Mouse (Mus musculus): ENCODE data around the gene Psmb6. TPM values are rescaled to one million over a fixed set of nuclear protein-coding genes. Genes with fewer than 3 reads are reported as not detected.
"Not testable (repeated sequence)": the region's sequence is repeated elsewhere in the genome, so short reads cannot be mapped to it uniquely, and the experiment has no call there.

Gene Psmb6
- polyA plus RNA-seq, 1 experiment from 2014 or later = 763 TPM

DNA sequence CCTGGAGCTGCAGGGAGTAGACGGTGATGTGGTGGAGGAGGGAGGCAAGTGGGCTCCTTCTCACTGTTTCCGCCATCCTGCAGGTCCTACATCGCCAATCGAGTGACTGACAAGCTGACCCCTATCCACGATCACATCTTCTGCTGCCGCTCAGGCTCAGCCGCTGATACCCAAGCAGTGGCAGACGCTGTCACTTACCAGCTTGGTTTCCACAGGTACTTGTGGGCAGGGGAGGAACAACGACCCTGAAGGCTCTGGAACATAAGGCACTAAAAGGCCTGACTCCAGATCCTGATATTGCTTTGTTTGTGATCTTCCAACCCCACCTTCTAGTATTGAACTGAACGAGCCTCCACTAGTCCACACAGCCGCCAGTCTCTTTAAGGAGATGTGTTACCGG lies 1.0 kb downstream of the Psmb6 start:
- peak overlapping the region; percentile 93 for H3K4me2 ChIP-seq
- H3K9me3 ChIP-seq = no peaks in the 10 kb centered on the region
- H3K36me3 ChIP-seq = peaks cover 22% of the 10 kb centered on the region
- peak overlapping the region; percentile 62 for H3K9ac ChIP-seq
- H3K27ac ChIP-seq (replicated peaks) = no peak overlapping the region
- peak overlapping the region; percentile 75 for H3K4me3 ChIP-seq
- 91% methylated on average over 12 of the region's 12 CpGs for WGBS
- no peak for ATAC-seq (ENCODE audit: low FRiP score, low read depth)
- no peaks in the 10 kb centered on the region for H3K27me3 ChIP-seq
- H3K4me1 ChIP-seq (replicated peaks) = peaks cover 18% of the 10 kb centered on the region

DNA sequence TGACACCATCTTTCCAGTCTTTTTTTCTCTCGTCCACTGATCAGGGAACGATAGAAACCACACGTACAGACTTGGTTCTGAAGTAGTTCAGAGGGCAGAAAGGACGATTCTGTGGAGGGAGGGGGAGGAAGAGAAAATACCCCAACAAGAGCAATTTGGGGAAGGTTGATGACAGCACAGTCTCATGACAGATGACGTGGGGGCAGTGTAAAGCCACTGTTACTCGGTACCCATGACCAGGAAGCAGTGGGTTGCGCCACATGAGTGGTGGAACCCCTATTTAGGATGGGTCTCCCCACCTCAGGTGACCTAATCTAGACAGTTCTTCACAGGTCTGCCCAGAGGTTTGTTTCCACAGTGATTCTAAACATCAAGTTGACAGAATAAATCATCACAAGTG lies 3.4 kb downstream of the Psmb6 start:
- Histone ChIP-seq H3K4me1 (replicated peaks) (peaks cover 18% of the 10 kb centered on the region), H3K4me3 (no peak overlapping the region), H3K27me3 (no peaks in the 10 kb centered on the region), H3K36me3 (peaks cover 22% of the 10 kb centered on the region), H3K27ac (replicated peaks) (no peak overlapping the region), H3K9me3 (no peaks in the 10 kb centered on the region), H3K9ac (no peak overlapping the region), H3K4me2 (no peak overlapping the region)
- ATAC-seq (ENCODE audit: low FRiP score, low read depth) = no peak
- WGBS = 92% methylated on average over 7 of the region's 7 CpGs

GRCm38 (mm10) chr11:70531065-70531464 lies 5.9 kb downstream of the Psmb6 start:
- 81% methylated on average over 2 of the region's 2 CpGs for WGBS
- not testable (repeated sequence) for H3K27me3 ChIP-seq

DNA sequence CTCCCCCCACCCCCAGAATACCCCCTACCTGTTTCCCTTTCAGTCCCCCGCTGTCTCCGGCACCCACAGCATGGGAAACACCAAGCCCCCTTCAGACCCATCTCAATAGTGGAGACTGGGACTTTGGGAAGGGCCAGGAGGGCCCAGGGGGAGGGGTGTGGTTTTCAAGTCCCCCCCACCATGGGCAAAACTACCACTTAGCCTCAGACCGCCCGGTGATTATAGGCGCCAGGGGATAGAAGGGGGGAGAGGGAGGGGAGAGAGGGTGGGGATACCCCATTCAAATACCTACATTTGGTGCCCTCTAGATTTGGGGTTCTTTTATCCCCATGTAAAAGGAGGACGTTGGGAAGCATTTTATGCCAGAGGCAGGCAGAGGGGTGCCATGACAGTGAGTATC lies 7.7 kb downstream of the Psmb6 start, which contains the start of gene Gm40193:
TSS of gene Gm40193 (minus strand) at position 101 of the 400 bp plus-strand sequence.
- H3K4me1 ChIP-seq (replicated peaks) = no peaks in the 10 kb centered on the region
- 91% methylated on average over 6 of the region's 6 CpGs for WGBS
- H3K27me3 ChIP-seq = no peaks in the 10 kb centered on the region
- no peak within 1 kb of the TSS for H3K4me2 ChIP-seq
- H3K9me3 ChIP-seq = no peaks in the 10 kb centered on the region
- no peak within 1 kb of the TSS for H3K27ac ChIP-seq (replicated peaks)
- no peak for ATAC-seq (ENCODE audit: low FRiP score, low read depth)
- peaks cover 9% of the 10 kb centered on the region for H3K36me3 ChIP-seq
- H3K9ac ChIP-seq = no peak within 1 kb of the TSS
- H3K4me3 ChIP-seq = no peak within 1 kb of the TSS

More at GRCm38 (mm10) chr11:70531065-70531464, 5.9 kb downstream of the Psmb6 start:
- not testable (repeated sequence) for H3K4me2 ChIP-seq; H3K27ac ChIP-seq (replicated peaks); H3K9me3 ChIP-seq; ATAC-seq (ENCODE audit: low FRiP score, low read depth); H3K4me3 ChIP-seq; H3K9ac ChIP-seq; H3K4me1 ChIP-seq (replicated peaks)
- H3K36me3 ChIP-seq = peaks cover 22% of the 10 kb centered on the region

DNA sequence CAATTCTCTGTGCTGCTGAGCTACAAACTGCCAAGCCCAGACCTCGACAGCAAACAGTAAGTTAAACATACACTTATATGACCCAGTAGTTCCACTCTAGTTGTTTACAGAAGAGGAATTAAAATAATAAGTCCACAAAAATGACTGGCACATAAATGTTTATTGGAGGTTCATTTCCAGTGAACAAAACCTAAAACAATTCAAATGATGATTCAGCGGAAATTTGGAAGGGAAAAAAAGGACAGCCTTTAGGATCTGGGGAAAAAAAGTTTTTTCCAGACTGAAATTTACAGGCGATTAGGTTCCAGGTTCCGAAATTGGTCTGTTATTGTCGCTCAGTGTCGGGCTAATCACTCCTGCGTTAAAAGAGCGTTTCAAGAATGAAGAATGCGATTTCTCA lies 14.3 kb downstream of the Psmb6 start:
- WGBS = 18% methylated on average over 9 of the region's 9 CpGs

DNA sequence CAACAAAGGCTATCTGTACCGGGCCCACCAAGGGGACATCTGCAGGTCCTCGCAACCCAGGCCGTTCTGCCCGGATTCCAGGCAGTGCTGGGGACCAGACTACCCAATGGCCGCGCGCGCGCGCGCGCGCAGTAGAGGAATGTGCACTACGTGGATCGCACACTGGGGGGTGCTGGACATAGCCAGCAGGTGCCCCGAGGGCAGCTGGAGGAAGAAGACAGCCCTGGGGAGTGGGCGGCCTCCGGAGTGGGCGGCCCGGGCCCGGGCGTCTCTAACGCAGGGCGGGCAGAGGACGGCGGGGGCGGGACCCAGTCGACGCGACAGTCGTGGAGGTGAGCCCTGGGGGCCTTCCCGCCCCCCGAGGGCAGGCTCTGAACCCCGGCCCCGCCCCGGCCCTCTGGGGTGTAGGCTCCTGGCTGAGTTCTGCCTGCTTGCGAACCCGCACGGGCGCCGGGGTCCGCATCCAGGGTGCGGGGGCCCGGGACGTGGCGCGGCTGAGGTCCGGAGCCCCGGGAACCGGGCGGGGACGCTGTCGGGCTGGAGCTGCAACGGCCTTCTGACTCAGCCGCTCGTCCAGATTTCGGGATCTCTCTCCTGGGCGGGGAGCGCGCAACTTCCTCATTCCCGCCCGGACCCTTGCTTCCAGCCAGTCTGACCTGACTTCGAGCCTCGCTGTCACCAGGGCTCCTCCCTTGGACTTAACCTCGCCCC lies 14.9 kb downstream of the Psmb6 start, which contains the start of gene Pld2:
TSS of gene Pld2 (plus strand) at position 188 of the 711 bp plus-strand sequence.
- Histone ChIP-seq H3K4me1 (replicated peaks) (peaks cover 12% of the 10 kb centered on the region), H3K27me3 (no peaks in the 10 kb centered on the region), H3K4me2 (peak within 1 kb of the TSS; percentile 82), H3K9me3 (no peaks in the 10 kb centered on the region), H3K36me3 (no peaks in the 10 kb centered on the region), H3K9ac (peak within 1 kb of the TSS; percentile 60), H3K4me3 (peak within 1 kb of the TSS; percentile 69), H3K27ac (replicated peaks) (peak within 1 kb of the TSS; percentile 66)
- under 1% methylated on average over 60 of the region's 65 CpGs for WGBS
- ATAC-seq (ENCODE audit: low FRiP score, low read depth) = peak; percentile 93

More for the DNA sequence above, 14.3 kb downstream of the Psmb6 start:
- Histone ChIP-seq H3K27me3 (no peaks in the 10 kb centered on the region), H3K4me1 (replicated peaks) (peaks cover 12% of the 10 kb centered on the region), H3K4me3 (peak overlapping the region; percentile 69), H3K36me3 (no peaks in the 10 kb centered on the region), H3K9me3 (no peaks in the 10 kb centered on the region), H3K27ac (replicated peaks) (no peak overlapping the region), H3K4me2 (peak overlapping the region; percentile 82), H3K9ac (peak overlapping the region; percentile 60)
- ATAC-seq (ENCODE audit: low FRiP score, low read depth) = no peak

GRCm38 (mm10) chr11:70540928-70541327 lies 15.8 kb downstream of the Psmb6 start:
- Histone ChIP-seq H3K27ac (replicated peaks) (0 out of 2 replicates have a peak overlapping the region, but pooled peaks have one; percentile 66), H3K9me3 (no peaks in the 10 kb centered on the region), H3K36me3 (no peaks in the 10 kb centered on the region), H3K4me1 (replicated peaks) (peaks cover 12% of the 10 kb centered on the region), H3K4me2 (peak overlapping the region; percentile 82), H3K4me3 (peak overlapping the region; percentile 69), H3K9ac (0 out of 2 replicates have a peak overlapping the region, but pooled peaks have one; percentile 60), H3K27me3 (no peaks in the 10 kb centered on the region)
- 85% methylated on average over 7 of the region's 7 CpGs for WGBS
- no peak for ATAC-seq (ENCODE audit: low FRiP score, low read depth)

- no peak overlapping the region for H3K9ac ChIP-seq
- peak overlapping the region; percentile 18; the same call in 1 of the 2 replicates for H3K4me3 ChIP-seq
- H3K4me1 ChIP-seq (replicated peaks) = peaks cover 12% of the 10 kb centered on the region
Observed at GRCm38 (mm10) chr11:70541415-70541814, 16.2 kb downstream of the Psmb6 start.

GRCm38 (mm10) chr11:70544496-70544895 lies 19.3 kb downstream of the Psmb6 start:
- Histone ChIP-seq H3K27me3 (no peaks in the 10 kb centered on the region), H3K9ac (no peak overlapping the region), H3K4me3 (no peak overlapping the region), H3K4me2 (no peak overlapping the region), H3K36me3 (no peaks in the 10 kb centered on the region), H3K9me3 (no peaks in the 10 kb centered on the region), H3K27ac (replicated peaks) (no peak overlapping the region), H3K4me1 (replicated peaks) (peaks cover 12% of the 10 kb centered on the region)
- no peak for ATAC-seq (ENCODE audit: low FRiP score, low read depth)
- WGBS = 75% methylated on average over 7 of the region's 7 CpGs

More at GRCm38 (mm10) chr11:70541415-70541814, 16.2 kb downstream of the Psmb6 start:
- peak; percentile 52 for ATAC-seq (ENCODE audit: low FRiP score, low read depth)
- Histone ChIP-seq H3K4me2 (peak overlapping the region; percentile 82), H3K9me3 (no peaks in the 10 kb centered on the region), H3K36me3 (no peaks in the 10 kb centered on the region), H3K27me3 (no peaks in the 10 kb centered on the region), H3K27ac (replicated peaks) (peak overlapping the region; percentile 61; the same call in 1 of the 2 replicates)
- 55% methylated on average over 5 of the region's 5 CpGs for WGBS

DNA sequence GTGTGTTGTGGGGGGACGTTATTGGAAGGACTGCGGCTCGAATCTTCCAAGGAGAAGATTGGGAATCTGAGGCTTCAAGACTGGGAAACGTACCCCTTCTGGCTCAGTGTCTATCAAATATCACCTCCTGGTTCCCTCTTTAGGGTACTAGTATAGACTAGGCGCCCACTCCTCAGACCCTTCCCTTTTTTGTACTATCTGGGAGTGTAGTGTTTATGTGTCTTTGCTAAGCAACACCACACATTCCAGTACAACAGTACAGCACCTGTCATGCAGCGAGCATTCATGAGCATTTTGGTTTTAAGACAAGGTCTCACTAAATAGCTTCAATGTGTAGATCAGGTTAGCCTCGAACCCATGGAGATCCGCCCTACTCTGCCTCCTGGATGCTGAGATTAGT lies 26.4 kb downstream of the Psmb6 start:
- 89% methylated on average over 8 of the region's 8 CpGs for whole genome bisulfite sequencing
- H3K4me2 ChIP-seq = no peak overlapping the region

DNA sequence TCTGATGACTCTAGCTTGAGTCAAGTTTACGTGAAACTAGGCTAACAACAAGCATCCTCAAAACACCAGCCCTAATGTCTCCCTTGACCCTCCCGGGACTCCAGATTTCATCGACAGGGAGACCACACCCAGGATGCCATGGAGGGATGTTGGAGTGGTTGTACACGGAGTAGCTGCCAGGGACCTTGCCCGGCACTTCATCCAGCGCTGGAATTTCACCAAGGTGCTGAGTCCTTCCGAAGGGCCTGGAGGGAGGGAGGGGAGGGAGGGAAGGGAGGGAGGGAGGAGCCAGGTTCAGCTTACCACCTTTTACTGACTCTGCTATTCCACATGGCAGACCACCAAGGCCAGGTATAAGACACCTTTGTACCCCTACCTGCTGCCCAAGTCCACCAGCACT lies 28.8 kb downstream of the Psmb6 start:
- Histone ChIP-seq H3K27me3 (no peaks in the 10 kb centered on the region), H3K27ac (replicated peaks) (no peak overlapping the region), H3K9ac (no peak overlapping the region), H3K4me3 (no peak overlapping the region), H3K9me3 (no peaks in the 10 kb centered on the region), H3K36me3 (0 out of 2 replicates have a peak, but pooled peaks cover 8% of the 10 kb centered on the region), H3K4me2 (no peak overlapping the region), H3K4me1 (replicated peaks) (no peaks in the 10 kb centered on the region)
- ATAC-seq (ENCODE audit: low FRiP score, low read depth) = no peak
- 20% methylated on average over 7 of the region's 7 CpGs for WGBS

More for the DNA sequence above, 26.4 kb downstream of the Psmb6 start:
- H3K9ac ChIP-seq = no peak overlapping the region
- H3K9me3 ChIP-seq = no peaks in the 10 kb centered on the region
- H3K27me3 ChIP-seq = no peaks in the 10 kb centered on the region
- no peaks in the 10 kb centered on the region for H3K4me1 ChIP-seq (replicated peaks)
- ATAC-seq (ENCODE audit: low FRiP score, low read depth) = no peak
- H3K27ac ChIP-seq (replicated peaks) = no peak overlapping the region
- 0 out of 2 replicates have a peak, but pooled peaks cover 4% of the 10 kb centered on the region for H3K36me3 ChIP-seq
- H3K4me3 ChIP-seq = no peak overlapping the region

- Histone ChIP-seq H3K27me3 (no peaks in the 10 kb centered on the region), H3K4me1 (replicated peaks) (peaks cover 8% of the 10 kb centered on the region), H3K9ac (no peak overlapping the region), H3K4me2 (no peak overlapping the region), H3K4me3 (no peak overlapping the region), H3K36me3 (0 out of 2 replicates have a peak, but pooled peaks cover 8% of the 10 kb centered on the region), H3K27ac (replicated peaks) (no peak overlapping the region), H3K9me3 (no peaks in the 10 kb centered on the region)
- 88% methylated on average over 9 of the region's 9 CpGs for WGBS
- no peak for ATAC-seq (ENCODE audit: low FRiP score, low read depth)
Observed at GRCm38 (mm10) chr11:70557545-70557944, 32.4 kb downstream of the Psmb6 start.
